Mouse (Mus musculus) Muller cell, postnatal 12 days (primary cell): ENCODE measurements around the gene Yeats2.

ENCODE experiments used
- DNase-seq: peaks from one replicate; pipeline ENCODE4 v3.0.0-alpha.2; 2015; ENCODE audit errors: inconsistent ontology term

Gene Yeats2

DNA sequence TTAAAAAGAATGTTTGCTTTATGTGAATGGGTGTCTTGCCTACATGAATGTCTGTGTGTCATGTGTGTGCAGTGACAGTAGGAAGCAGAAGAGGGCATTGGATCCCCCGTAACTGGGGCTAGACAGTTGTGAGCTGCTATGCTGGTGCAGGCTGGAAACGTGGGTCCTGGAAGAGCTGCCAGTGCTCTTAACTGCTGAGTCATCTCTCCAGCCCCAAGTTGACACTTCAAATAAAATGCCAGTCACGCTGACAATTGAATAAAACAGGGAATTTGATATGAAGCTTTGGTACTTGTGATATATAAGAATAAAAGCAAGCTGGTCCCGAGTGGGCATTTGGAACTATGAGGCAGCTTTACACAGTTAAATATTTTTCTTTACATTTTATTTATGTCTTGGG lies 139.4 kb downstream of the Yeats2 start:
- no peak for DNase-seq
